Mouse (Mus musculus): ENCODE measurements around the gene St5.

GRCm38 (mm10) chr7:109615601-109616000 is 87.8 kb downstream of the St5 start:
- TF ChIP-seq EP300 (IDR thresholded peaks at IDR 0.05; ENCODE audit: low read depth in 1 of 2, low read length in 2 of 2) (no peak), CTCF (IDR thresholded peaks at IDR 0.05 in 2 of 3, conservative IDR thresholded peaks at IDR 0.05 in 1 of 3; ENCODE audit: control insufficient read depth in 1 of 3, insufficient read depth in 1 of 3, low read depth in 2 of 3, low read length in 3 of 3, poor library complexity in 1 of 3, severe bottlenecking in 1 of 3) (no peak), ELF1 (IDR thresholded peaks at IDR 0.05; ENCODE audit: low read depth, low read length) (no peak), ZKSCAN1 (IDR thresholded peaks at IDR 0.05; ENCODE audit: low read depth, low read length) (no peak), MYC (IDR thresholded peaks at IDR 0.05; ENCODE audit: low read depth, low read length) (no peak), POLR2AphosphoS5 (IDR thresholded peaks at IDR 0.05; ENCODE audit: borderline replicate concordance, low read depth, low read length) (no peak), UBTF (IDR thresholded peaks at IDR 0.05; ENCODE audit: borderline replicate concordance, insufficient read depth, low read depth, low read length) (no peak), USF1 (IDR thresholded peaks at IDR 0.05; ENCODE audit: low read depth, low read length) (no peak), ZNF384 (IDR thresholded peaks at IDR 0.05; ENCODE audit: low read depth, low read length) (no peak), MAX (IDR thresholded peaks at IDR 0.05; ENCODE audit: low read length) (no peak), CHD1 (IDR thresholded peaks at IDR 0.05; ENCODE audit: low read depth, low read length) (no peak)
